Mouse (Mus musculus) embryonic facial prominence, embryonic 13.5 days (tissue): ENCODE data around the gene St8sia1. TPM values are rescaled to one million over a fixed set of nuclear protein-coding genes. Genes with fewer than 3 reads are reported as not detected.

Source experiments
- ATAC-seq: fragments of 200-750 bp; cut with Nextera tagmentation; 2 replicates; pipeline ENCODE4 v1.8.0; 2017; ENCODE audit warnings: low read depth; ENCODE audit not compliant: insufficient number of reproducible peaks, insufficient read depth, low FRiP score, low TSS enrichment
- H3K27ac ChIP-seq: fragments of 300-500 bp; sonication (generic); 2 replicates; pipeline ENCODE4 v1.5.1; 2015; ENCODE audit warnings: moderate library complexity, mild to moderate bottlenecking, inconsistent platforms
- H3K27me3 ChIP-seq: fragments of 300-500 bp; sonication (generic); 2 replicates; pipeline ENCODE4 v1.6.1; 2015; ENCODE audit warnings: mild to moderate bottlenecking, inconsistent platforms
- H3K36me3 ChIP-seq: fragments of 300-500 bp; sonication (generic); 2 replicates; pipeline ENCODE4 v1.6.1; 2015; ENCODE audit warnings: mild to moderate bottlenecking, inconsistent platforms
- H3K4me1 ChIP-seq: fragments of 300-500 bp; sonication (generic); 2 replicates; pipeline ENCODE4 v1.6.1; 2015; ENCODE audit warnings: inconsistent platforms
- H3K4me2 ChIP-seq: fragments of 300-500 bp; sonication (generic); 2 replicates; pipeline ENCODE4 v1.6.1; 2015; ENCODE audit warnings: moderate library complexity, mild to moderate bottlenecking, inconsistent platforms
- H3K4me3 ChIP-seq: fragments of 300-500 bp; sonication (generic); 2 replicates; pipeline ENCODE4 v1.5.1; 2015; ENCODE audit warnings: mild to moderate bottlenecking, inconsistent platforms
- H3K9ac ChIP-seq: fragments of 300-500 bp; sonication (generic); 2 replicates; pipeline ENCODE4 v1.6.1; 2015; ENCODE audit warnings: mild to moderate bottlenecking, inconsistent platforms
- H3K9me3 ChIP-seq: fragments of 300-500 bp; sonication (generic); 2 replicates; pipeline ENCODE4 v1.6.1; 2016; ENCODE audit warnings: inconsistent platforms
- WGBS: fragments of 180-500 bp; shearing (Covaris S2); methylation state at CpG from one replicate; pipeline ENCODE4 v1.1.7; 2015; ENCODE audit warnings: mixed read lengths; 5-methylcytosine and 5-hydroxymethylcytosine counted together
- polyA plus RNA-seq: library from polyadenylated mRNA; unstranded; fragments of >200 nt; fragmentation: Nextera tagmentation; extraction: Ambion mirVana; gene quantifications from 2 replicates; pipeline ENCODE4 v1.2.1, GENCODE M21; 2015

The St8sia1 gene
- polyA plus RNA-seq, 1 experiment from 2014 or later, result 0.87 TPM

DNA sequence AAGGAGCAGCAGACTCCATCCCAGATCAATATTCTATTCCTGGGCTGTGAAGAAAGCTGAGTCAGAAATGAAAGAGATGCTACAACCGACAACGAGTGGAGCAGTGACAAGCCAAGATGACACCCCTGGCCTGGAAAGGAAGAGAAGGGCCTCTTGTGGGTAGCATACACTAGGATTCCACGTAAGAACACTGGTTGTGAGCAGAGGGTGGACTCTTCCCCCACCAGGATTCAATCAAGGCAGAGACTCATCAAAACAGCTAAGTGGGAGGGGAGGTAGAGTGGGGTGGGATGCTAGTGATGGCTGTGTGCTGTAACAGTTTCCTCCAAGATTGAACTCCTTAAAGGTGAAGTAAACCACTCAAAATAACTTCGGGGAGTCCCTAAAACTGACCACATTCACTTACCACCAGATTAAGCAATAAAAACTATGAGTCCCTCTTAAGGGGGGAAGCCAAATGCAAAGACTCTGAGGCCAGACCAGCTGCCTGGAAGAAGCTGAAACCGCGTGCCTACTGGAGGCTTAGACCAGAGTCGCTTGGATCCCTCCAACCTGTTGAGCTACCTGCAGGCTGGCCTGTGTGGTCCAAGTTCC lies 11.8 kb downstream of the St8sia1 start:
- no peak overlapping the region for H3K4me3 ChIP-seq

DNA sequence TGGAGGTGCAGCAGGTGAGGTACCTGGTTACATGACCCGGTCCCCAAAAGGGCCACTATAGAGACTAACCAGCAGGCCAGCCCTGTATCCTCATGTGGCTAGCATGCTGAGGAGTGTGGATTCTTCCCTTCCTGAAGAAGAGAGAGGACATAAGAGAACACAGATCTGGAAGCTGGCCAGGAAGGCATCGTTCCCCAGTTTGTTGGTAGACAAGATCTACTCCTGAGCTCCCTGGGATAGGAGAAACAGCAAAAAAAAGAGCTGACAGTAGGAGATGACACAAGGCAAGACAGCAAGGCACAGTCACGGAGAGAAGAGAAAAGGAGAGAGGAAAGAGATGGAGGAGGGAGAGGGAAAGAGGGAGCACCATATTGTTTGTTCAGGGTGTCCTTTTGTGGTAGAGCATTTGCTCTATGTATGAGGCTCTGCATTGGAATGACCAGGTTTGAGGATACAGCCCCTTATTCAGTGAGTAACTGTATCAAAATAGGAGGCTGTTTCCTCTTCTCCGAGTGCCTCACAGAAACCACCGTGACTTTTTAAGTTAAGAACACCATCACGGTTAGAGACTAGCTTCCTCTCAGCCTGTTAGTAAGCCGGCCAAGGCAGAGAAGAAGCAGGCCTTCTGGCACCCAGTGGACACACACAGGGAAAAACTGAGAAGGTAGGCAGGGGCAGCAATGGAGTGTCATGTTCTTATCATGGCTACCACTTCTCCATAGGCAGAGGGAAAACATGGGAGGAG lies 12.5 kb downstream of the St8sia1 start:
- no peaks in the 10 kb centered on the region for H3K36me3 ChIP-seq
- 0 out of 2 replicates have a peak, but pooled peaks cover 4% of the 10 kb centered on the region for H3K4me1 ChIP-seq
- WGBS, result 82% methylated on average over 7 of the region's 7 CpGs
- no peak overlapping the region for H3K27ac ChIP-seq
- H3K4me3 ChIP-seq, result no peak overlapping the region
- no peaks in the 10 kb centered on the region for H3K9me3 ChIP-seq
- H3K9ac ChIP-seq, result no peak overlapping the region
- no peak overlapping the region for H3K4me2 ChIP-seq
- no peaks in the 10 kb centered on the region for H3K27me3 ChIP-seq
- ATAC-seq, result no peak

More for the DNA sequence above, 11.8 kb downstream of the St8sia1 start:
- H3K4me1 ChIP-seq, result 0 out of 2 replicates have a peak, but pooled peaks cover 4% of the 10 kb centered on the region
- H3K4me2 ChIP-seq, result no peak overlapping the region
- no peaks in the 10 kb centered on the region for H3K36me3 ChIP-seq
- no peaks in the 10 kb centered on the region for H3K9me3 ChIP-seq
- no peak overlapping the region for H3K27ac ChIP-seq
- ATAC-seq, result no peak
- 91% methylated on average over 7 of the region's 7 CpGs for WGBS
- no peaks in the 10 kb centered on the region for H3K27me3 ChIP-seq
- no peak overlapping the region for H3K9ac ChIP-seq

DNA sequence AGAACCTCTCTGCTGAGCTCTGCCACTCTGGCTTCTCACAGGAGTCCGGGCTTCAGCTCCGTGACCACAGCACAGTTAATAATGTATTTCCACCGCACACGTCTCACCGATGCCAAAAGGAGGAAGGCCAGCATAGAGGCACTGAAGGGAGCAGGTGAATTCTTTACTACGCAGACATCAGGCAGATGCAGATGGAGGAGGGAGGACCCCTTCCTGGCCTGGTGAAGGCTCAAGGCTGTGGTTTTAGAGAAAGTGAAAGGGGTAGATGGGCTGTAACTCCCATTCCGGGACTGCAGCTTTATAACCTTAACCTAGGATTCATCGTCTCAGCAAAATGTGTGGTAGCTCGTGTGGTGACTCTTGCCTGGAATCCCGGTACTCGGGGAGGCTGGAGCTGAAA lies 13.9 kb downstream of the St8sia1 start:
- no peaks in the 10 kb centered on the region for H3K9me3 ChIP-seq
- H3K4me2 ChIP-seq, result no peak overlapping the region
- no peak overlapping the region for H3K9ac ChIP-seq
- no peak overlapping the region for H3K4me3 ChIP-seq
- H3K4me1 ChIP-seq, result peaks cover 9% of the 10 kb centered on the region
- no peaks in the 10 kb centered on the region for H3K27me3 ChIP-seq
- WGBS, result 78% methylated on average over 11 of the region's 11 CpGs
- ATAC-seq, result no peak
- no peak overlapping the region for H3K27ac ChIP-seq
- H3K36me3 ChIP-seq, result no peaks in the 10 kb centered on the region

DNA sequence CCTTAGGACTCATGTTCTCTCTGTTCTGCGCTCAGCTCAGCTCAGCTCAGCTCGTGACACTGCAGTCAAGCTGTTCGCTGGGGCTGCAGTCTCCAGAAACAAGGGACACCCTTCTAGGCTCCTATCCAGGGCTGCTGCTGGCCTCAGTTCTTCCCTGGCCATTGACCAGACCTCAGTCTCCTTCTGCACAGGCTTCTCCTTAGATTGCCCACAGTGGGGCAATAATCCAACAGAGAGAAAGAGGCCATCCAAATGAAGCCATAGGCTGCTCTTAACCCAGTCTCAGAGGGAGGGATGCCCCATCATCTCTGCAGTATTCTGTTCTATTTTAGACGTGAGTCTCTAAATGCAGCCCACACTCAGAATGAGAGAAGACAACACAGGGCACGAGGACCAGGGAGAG lies 15.3 kb downstream of the St8sia1 start:
- H3K4me1 ChIP-seq, result peaks cover 9% of the 10 kb centered on the region
- H3K9ac ChIP-seq, result no peak overlapping the region
- no peak overlapping the region for H3K4me3 ChIP-seq
- H3K27ac ChIP-seq, result no peak overlapping the region
- WGBS, result 77% methylated on average over 5 of the region's 5 CpGs
- H3K27me3 ChIP-seq, result no peaks in the 10 kb centered on the region
- no peaks in the 10 kb centered on the region for H3K36me3 ChIP-seq
- ATAC-seq, result no peak
- no peaks in the 10 kb centered on the region for H3K9me3 ChIP-seq
- H3K4me2 ChIP-seq, result no peak overlapping the region

DNA sequence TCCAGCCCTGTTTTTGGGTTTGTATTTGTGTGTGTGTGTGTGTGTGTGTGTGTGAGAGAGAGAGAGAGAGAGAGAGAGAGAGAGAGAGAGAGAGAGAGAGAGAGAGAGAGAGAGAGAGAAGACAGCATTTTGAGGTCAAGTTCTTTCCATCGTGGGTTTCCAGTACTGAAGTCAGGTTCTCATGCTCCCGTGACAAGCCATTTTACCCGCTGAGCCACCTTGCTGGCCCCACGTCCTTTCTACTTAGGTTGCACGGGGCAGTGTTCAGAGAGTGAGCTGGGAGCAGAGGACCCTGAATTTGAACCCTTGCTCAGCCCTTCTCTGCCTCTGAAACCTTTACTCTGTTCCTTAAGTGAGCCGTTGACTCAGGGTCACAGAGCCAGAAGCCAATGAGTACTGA lies 17.2 kb downstream of the St8sia1 start:
- Histone ChIP-seq H3K4me1 (peaks cover 9% of the 10 kb centered on the region), H3K4me3 (no peak overlapping the region), H3K27ac (no peak overlapping the region), H3K36me3 (no peaks in the 10 kb centered on the region), H3K9me3 (no peaks in the 10 kb centered on the region), H3K4me2 (no peak overlapping the region), H3K9ac (no peak overlapping the region), H3K27me3 (no peaks in the 10 kb centered on the region)
- no peak for ATAC-seq
- WGBS, result 86% methylated on average over 6 of the region's 6 CpGs

DNA sequence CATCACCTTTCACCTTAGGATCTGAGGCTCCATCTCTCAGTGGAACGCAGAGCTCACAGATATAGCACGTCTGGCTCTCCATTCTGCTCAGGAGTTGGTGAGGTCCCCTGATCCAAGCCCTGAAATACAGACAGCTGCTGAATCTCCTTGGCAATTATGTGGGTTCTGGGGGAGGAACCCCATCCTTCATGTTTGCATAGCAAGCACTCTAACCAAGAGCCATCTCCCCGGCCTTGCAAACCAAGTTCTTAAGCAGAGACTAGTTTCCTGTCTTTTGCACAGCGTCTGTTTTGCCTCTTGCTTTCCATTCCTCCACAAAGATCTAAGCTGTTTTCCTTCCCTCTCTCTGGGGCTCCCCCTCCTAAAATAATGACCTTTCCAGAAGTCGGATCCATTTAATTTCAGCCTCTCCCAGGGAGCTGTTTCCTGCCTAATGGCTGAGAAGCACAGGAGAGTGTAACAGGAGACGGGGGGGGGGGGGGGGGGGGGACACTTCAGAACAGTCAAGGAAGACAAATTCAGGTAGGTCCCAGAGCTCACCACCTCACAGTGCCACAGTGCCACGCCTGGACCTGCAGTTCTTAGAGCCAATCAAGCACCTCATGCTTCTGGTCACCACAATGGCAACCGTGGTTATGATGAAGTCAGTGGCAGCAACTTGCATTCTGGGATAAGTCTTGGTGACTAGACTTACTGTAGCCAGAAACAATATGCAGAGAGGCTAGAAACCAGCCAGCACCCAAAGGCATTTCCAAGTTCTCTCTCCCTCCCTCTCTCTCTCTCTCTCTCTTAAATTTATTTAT lies 18.0 kb downstream of the St8sia1 start:
- Histone ChIP-seq H3K27me3 (no peaks in the 10 kb centered on the region), H3K27ac (no peak overlapping the region), H3K36me3 (no peaks in the 10 kb centered on the region), H3K4me2 (no peak overlapping the region), H3K9ac (no peak overlapping the region), H3K9me3 (no peaks in the 10 kb centered on the region), H3K4me1 (peaks cover 9% of the 10 kb centered on the region), H3K4me3 (no peak overlapping the region)
- 56% methylated on average over 8 of the region's 8 CpGs for WGBS
- ATAC-seq, result no peak

GRCm38 (mm10) chr6:142945461-142945860 lies 18.8 kb downstream of the St8sia1 start:
- Histone ChIP-seq H3K9ac (no peak overlapping the region), H3K27me3 (no peaks in the 10 kb centered on the region), H3K4me3 (no peak overlapping the region), H3K36me3 (no peaks in the 10 kb centered on the region), H3K9me3 (no peaks in the 10 kb centered on the region), H3K4me1 (peaks cover 9% of the 10 kb centered on the region), H3K4me2 (no peak overlapping the region), H3K27ac (no peak overlapping the region)
- 91% methylated on average over 2 of the region's 2 CpGs for WGBS
- no peak for ATAC-seq

- Histone ChIP-seq H3K9me3 (no peaks in the 10 kb centered on the region), H3K9ac (no peak overlapping the region), H3K27ac (no peak overlapping the region), H3K4me1 (peaks cover 6% of the 10 kb centered on the region), H3K4me2 (no peak overlapping the region), H3K27me3 (no peaks in the 10 kb centered on the region), H3K4me3 (no peak overlapping the region), H3K36me3 (no peaks in the 10 kb centered on the region)
- WGBS, result 90% methylated on average over 3 of the region's 3 CpGs
- no peak for ATAC-seq
Measured at GRCm38 (mm10) chr6:142944470-142944869, 19.8 kb downstream of the St8sia1 start.

DNA sequence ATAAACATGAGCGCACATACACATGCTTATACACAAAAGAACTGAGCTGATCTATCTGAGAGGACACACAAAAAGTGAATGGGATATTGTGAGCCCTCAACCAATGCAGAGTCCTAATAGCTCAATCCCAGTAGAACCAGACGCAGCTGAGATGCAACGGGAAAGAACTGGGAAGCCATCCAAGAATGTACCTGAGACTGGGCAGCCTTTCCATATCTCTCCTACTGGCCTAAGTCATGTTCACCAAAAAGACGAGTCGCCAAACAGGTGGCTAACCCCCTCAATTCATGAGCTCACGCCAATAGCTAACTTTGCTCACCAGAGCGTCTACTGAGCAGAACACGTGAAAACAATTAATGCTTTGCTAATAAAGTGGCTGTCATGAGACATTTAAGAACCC lies 20.8 kb downstream of the St8sia1 start:
- Histone ChIP-seq H3K9me3 (no peaks in the 10 kb centered on the region), H3K27me3 (no peaks in the 10 kb centered on the region), H3K4me2 (no peak overlapping the region), H3K27ac (no peak overlapping the region), H3K36me3 (no peaks in the 10 kb centered on the region), H3K4me1 (peaks cover 6% of the 10 kb centered on the region), H3K4me3 (no peak overlapping the region), H3K9ac (no peak overlapping the region)
- 80% methylated on average over 8 of the region's 8 CpGs for WGBS
- no peak for ATAC-seq

- H3K4me3 ChIP-seq, result no peak overlapping the region
- no peak overlapping the region for H3K4me2 ChIP-seq
- H3K9me3 ChIP-seq, result no peaks in the 10 kb centered on the region
- peaks cover 6% of the 10 kb centered on the region for H3K4me1 ChIP-seq
- H3K9ac ChIP-seq, result no peak overlapping the region
- WGBS, result 86% methylated on average over 11 of the region's 11 CpGs
- ATAC-seq, result no peak
- H3K36me3 ChIP-seq, result no peaks in the 10 kb centered on the region
- H3K27me3 ChIP-seq, result no peaks in the 10 kb centered on the region
- no peak overlapping the region for H3K27ac ChIP-seq
Measured at GRCm38 (mm10) chr6:142941596-142942381, 22.5 kb downstream of the St8sia1 start.

DNA sequence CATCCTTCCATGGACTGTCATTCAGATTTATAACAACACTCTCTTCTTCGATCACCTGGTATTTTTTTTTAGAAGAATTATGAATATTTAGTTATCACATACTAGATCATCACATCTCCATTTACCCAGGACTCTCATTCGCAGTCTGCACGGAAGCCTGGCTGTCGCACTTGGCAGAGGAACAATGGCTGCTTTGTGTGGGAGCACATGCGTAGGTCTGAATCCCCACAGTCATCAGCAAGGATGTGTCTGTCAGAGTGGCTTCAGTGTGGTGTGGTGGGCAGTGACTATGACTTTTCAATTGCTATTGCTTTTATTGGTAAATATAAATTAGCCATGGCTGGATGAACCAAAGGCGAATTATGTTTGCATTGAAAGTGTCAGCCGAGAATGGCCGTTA lies 23.2 kb downstream of the St8sia1 start:
- Histone ChIP-seq H3K4me1 (peaks cover 4% of the 10 kb centered on the region), H3K9me3 (no peaks in the 10 kb centered on the region), H3K27me3 (no peaks in the 10 kb centered on the region), H3K9ac (no peak overlapping the region), H3K4me3 (no peak overlapping the region), H3K36me3 (no peaks in the 10 kb centered on the region), H3K27ac (no peak overlapping the region), H3K4me2 (no peak overlapping the region)
- WGBS, result 66% methylated on average over 8 of the region's 8 CpGs
- ATAC-seq, result no peak
